Mouse (Mus musculus): ENCODE measurements at regions not wholly inside any gene's neighbourhood (a gene's known extent, or its start where the extent isn't known, plus 50 kb on each side); places are given as distances from the start of the nearest gene placed in this dataset.

- TF ChIP-seq CTCF (IDR thresholded peaks at IDR 0.05; ENCODE audit: insufficient read depth, low read length) (no peak), POLR2A (IDR thresholded peaks at IDR 0.05; ENCODE audit: borderline replicate concordance, extremely low read depth, low read depth, low read length) (no peak)
These were observed 106.7 kb upstream of the Atp1b1 start for GRCm38 (mm10) chr1:164564847-164565246.
